Mouse (Mus musculus): Measurements from ENCODE around the gene Mmp23.
"Not testable (repeated sequence)": the region's sequence is repeated elsewhere in the genome, so short reads cannot be mapped to it uniquely, and the experiment has no call there.

Mmp23 gene

GRCm38 (mm10) chr4:155653086-155653450 lies at the start of gene Mmp23:
Gene Mmp23, minus strand, starts transcription at chr4:155653384.
- DNase-seq (ENCODE audit: low read depth, low spot score), result peak; percentile 53

GRCm38 (mm10) chr4:155700425-155700824 lies 47.2 kb upstream of the Mmp23 start:
- DNase-seq (ENCODE audit: low read depth, low spot score), result peak; percentile 48

GRCm38 (mm10) chr4:155696261-155697255 lies 43.4 kb upstream of the Mmp23 start:
- DNase-seq (ENCODE audit: low read depth, low spot score), result peak; percentile 82

DNA sequence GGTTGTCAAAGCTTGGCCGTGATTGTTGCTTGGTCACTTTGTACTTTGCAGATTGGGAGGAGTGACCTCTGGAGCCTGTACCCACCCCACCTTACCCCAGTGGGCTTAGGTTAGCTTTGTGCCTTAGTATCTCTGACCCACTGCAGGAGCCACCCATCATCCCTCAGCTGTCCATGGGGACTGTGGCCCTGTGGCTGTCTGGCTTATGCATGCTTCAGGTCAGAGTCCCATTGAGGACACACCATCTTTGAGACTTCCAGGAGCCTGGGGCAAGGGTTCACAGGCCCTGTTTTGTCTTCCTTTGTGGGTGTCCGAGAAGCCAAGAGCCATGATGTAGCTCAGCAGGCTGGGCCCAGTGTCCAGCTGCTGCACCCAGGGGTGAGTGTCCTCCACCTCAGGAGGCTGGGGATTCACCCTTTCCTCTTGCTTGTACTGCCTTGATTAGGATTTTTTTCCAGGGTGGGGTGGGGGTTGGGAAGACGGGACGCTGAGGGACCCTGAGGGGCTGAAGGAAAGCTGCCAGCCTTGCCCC lies 42.4 kb upstream of the Mmp23 start:
- DNase-seq (ENCODE audit: low read depth, low spot score), result no peak

DNA sequence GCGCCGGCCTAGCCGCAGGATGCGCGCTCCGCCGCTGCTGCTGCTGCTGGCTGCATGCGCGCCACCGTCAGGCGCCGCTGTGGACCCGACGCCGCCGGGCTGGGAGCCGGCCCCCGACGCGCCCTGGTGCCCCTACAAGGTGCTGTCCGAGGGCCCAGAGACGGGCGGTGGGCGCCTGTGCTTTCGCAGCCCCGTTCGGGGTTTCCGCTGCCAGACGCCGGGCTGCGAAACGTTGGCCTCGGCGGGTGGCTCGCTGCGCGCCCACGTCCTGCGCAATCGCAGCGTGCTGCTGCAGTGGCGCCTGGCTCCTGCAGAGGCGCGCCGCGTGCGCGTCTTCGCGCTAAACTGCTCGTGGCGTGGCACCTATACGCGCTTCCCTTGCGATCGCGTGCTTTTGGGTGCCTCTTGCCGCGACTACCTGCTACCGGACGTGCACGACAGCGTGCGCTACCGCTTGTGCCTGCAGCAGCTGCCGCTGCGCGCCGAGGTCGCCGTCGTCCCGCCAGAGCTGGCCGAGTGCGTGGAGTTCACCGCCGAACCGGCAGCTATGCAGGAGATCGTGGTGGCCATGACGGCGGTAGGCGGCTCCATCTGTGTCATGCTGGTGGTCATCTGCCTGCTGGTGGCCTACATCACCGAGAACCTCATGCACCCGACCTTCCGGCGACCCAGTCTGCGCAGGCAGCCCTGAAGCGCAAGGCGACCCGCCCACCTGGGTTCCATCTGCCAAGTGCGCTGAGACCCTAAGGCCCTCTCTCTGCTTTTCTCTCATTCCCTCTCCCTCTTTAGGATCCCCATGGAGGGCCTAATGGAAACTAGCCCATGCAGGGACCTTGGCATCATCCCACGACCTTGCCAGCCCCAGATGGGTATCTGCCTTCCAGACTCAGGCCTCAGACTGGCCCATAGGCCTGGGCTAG lies 41.6 kb upstream of the Mmp23 start:
- peak; percentile 74 for DNase-seq (ENCODE audit: low read depth, low spot score)

GRCm38 (mm10) chr4:155694111-155694481 lies 40.9 kb upstream of the Mmp23 start, which contains the start of gene Fndc10:
Gene Fndc10, plus strand, starts transcription at chr4:155694342.
- DNase-seq (ENCODE audit: low read depth, low spot score), result peak; percentile 60

GRCm38 (mm10) chr4:155692421-155692820 lies 39.2 kb upstream of the Mmp23 start:
- peak; percentile 50 for DNase-seq (ENCODE audit: low read depth, low spot score)

- no peak for DNase-seq (ENCODE audit: low read depth, low spot score)
Measured at GRCm38 (mm10) chr4:155690571-155691375, 37.6 kb upstream of the Mmp23 start.

GRCm38 (mm10) chr4:155687764-155688163 lies 34.6 kb upstream of the Mmp23 start:
- DNase-seq (ENCODE audit: low read depth, low spot score), result not testable (repeated sequence)

- not testable (repeated sequence) for DNase-seq (ENCODE audit: low read depth, low spot score)
Measured at GRCm38 (mm10) chr4:155683670-155684277, 30.6 kb upstream of the Mmp23 start.

- no peak for DNase-seq (ENCODE audit: low read depth, low spot score)
Measured at GRCm38 (mm10) chr4:155675991-155676390, 22.8 kb upstream of the Mmp23 start.

GRCm38 (mm10) chr4:155672082-155672481 lies 18.9 kb upstream of the Mmp23 start:
- no peak for DNase-seq (ENCODE audit: low read depth, low spot score)

DNA sequence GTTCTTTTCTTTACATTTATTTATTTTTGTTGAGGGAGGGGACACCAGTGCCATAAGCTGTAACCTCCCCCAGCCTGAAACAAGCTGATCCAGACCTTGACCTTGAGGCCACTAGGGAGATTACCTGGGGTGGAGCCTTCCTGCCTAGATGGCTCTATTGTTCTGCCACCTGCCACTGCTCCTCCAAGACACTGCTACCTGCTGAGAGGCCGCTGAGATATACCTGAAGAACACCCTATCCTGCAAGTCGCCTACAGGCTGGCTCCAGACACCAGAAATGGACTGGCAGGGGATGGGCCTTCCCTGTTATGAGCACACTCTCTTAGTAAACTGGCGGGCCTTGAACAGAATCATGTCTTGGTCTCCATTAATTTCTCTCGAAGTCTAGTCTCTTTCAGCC lies 17.1 kb upstream of the Mmp23 start:
- peak; percentile 93 for DNase-seq (ENCODE audit: low read depth, low spot score)

DNA sequence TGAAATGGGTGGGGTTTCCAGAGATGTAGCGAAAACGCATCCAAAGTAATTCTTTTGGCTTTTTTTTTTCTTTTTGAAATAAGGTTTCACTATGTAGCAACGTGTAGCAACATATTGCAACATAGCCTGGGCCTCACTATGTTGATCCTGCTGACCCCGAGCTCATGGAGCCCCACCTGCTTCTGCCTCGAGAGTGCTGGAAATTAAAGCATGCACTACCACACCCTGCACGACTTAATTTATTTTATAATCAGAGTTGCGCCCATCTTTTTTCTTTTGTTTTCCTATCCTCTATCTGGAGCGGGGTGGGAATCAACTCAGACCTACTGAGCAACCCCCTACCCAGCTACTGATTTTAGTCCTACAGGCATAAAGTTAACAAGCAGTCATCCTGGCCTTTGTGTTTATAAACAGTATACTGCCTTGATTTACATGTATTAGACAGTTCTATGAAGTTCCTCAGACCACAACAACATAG lies 16.5 kb upstream of the Mmp23 start:
- no peak for DNase-seq (ENCODE audit: low read depth, low spot score)

GRCm38 (mm10) chr4:155668689-155669597 lies 15.8 kb upstream of the Mmp23 start, which contains the start of gene Mib2:
Gene Mib2, minus strand, starts transcription at chr4:155669198.
- DNase-seq (ENCODE audit: low read depth, low spot score), result peak; percentile 98

- DNase-seq (ENCODE audit: low read depth, low spot score), result no peak
Measured at GRCm38 (mm10) chr4:155666903-155667302, 13.7 kb upstream of the Mmp23 start.

DNA sequence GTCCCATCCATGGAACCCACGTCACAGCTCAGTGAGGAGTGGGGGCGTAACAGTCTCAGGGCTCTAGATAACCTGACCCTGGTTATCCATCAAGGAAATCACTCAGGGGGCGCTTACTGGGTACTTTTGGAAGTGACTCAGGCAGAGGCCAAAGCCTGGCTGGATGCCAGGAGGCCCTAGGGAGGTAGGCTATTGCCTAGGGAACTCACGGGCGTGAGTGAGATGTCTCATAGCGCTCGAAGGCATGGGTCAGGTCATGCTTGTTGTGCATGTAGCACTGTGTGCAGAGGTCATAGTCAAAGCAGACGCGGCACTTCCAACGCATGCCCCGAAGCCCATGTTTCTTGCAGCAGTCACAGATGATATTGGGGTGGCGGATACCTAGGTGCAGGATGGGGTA lies 7.5 kb upstream of the Mmp23 start:
- DNase-seq (ENCODE audit: low read depth, low spot score), result no peak

DNA sequence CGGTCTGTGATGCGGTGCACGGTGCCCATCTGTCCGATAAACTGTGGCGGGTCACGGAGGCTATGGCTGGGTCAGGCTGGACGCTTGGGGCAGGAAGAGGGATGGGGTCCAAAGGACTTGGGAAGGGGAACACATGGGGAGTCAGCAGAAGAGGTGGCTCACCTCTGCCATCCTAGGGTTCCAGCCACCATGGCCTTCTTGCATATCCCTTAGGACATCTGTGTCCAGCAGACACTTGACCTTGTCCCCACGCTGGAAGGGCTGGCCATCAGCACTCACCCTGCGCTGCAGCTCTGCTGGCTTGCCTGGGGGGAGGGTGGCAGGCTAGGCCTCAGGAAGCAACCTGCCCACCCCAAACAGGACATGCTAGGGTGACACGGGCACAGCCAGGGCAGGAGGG lies 5.8 kb upstream of the Mmp23 start:
- DNase-seq (ENCODE audit: low read depth, low spot score), result no peak

DNA sequence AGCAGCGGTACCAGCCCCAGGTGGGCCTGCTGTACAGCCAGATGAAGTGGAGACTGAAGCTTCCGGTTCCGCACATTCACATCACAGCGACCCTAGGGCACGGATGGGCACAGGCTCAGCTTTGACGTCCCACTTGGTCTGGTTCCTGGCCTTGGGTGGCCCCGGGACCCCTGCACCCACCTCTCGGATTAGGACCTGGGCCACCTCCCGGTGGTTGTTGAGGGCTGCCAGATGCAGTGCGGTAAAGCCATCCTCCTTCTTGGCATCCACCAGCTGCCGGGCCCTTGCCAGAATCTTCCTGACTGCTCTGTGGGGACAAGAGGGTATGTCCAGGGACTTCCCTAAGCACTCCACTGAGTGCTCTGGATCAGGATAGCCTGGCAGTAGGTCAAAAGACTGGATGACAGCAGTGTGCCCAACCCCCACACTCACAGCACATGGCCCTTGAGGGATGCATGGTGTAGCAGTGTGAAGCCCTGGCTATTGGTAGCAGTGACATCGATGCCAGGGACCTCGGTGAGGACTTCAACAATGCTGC lies 3.1 kb upstream of the Mmp23 start:
- no peak for DNase-seq (ENCODE audit: low read depth, low spot score)
